Mouse (Mus musculus) neutrophil, adult 83 days (primary cell): Measurements from ENCODE around the gene Timd4. TPM values are rescaled to one million over a fixed set of nuclear protein-coding genes. Genes with fewer than 3 reads are reported as not detected.

Source experiments
- total RNA-seq, 2 experiments: library from RNA; stranded (reverse); gene quantifications; one replicate each; pipeline ENCODE4 v1.2.4; 2023

Gene Timd4
- under 1 TPM; 0.20 to 0.24 TPM for total RNA-seq

DNA sequence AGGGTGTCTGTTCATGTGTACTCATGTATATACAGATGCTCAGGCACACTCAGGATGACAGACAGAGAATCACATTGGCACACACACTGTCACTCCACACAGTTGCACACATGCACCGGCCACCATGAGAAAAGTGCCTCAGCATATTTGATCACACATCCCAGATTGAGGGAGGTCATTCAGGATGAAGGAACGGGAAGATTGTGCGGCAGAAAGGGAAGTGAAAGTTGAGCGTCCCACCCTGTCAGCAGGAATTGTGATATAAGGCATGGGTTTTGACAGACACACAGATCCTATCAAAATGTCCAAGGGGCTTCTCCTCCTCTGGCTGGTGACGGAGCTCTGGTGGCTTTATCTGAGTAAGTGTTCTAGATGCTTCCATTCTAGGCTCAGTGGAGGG, at the start of gene Timd4:
Gene Timd4, plus strand, starts transcription at position 290 of the 400 bp plus-strand sequence.

Other genes starting within 250 kb of the Timd4 start
- gene BC053393, start 239.3 kb upstream of the Timd4 start, total RNA-seq, result not detected
- gene Dppa1, start 181.5 kb upstream of the Timd4 start, total RNA-seq, result not detected
- gene Timd2, start 103.7 kb upstream of the Timd4 start, total RNA-seq, result under 1 TPM in 1 of 2 experiments, not detected in 1; 0.20 TPM
- not detected for gene Havcr1, start 75.7 kb upstream of the Timd4 start, total RNA-seq